Mouse (Mus musculus) kidney, postnatal 0 days (tissue): Measurements from ENCODE around the gene Ifit3b. TPM values are rescaled to one million over a fixed set of nuclear protein-coding genes. Genes with fewer than 3 reads are reported as not detected.
"Not testable (repeated sequence)": the region's sequence is repeated elsewhere in the genome, so short reads cannot be mapped to it uniquely, and the experiment has no call there.

ENCODE experiments used
- ATAC-seq: fragments of 200-750 bp; cut with Nextera tagmentation; replicated peaks from 2 replicates; pipeline ENCODE4 v1.8.0; 2017; ENCODE audit warnings: low read depth, moderate number of reproducible peaks, moderate TSS enrichment, moderate library complexity; ENCODE audit not compliant: low FRiP score
- DNase-seq: peaks from one replicate; pipeline ENCODE4 v3.0.0-alpha.2; 2016; ENCODE audit warnings: low spot score
- H3K27ac ChIP-seq: fragments of 300-500 bp; sonication (generic); 2 replicates; pipeline ENCODE4 v1.5.1; 2014; ENCODE audit warnings: mild to moderate bottlenecking
- H3K27me3 ChIP-seq: fragments of 300-500 bp; sonication (generic); 2 replicates; pipeline ENCODE4 v1.6.1; 2014; ENCODE audit warnings: low read length, mixed read lengths; ENCODE audit not compliant: insufficient read depth
- H3K36me3 ChIP-seq: fragments of 300-500 bp; sonication (generic); 2 replicates; pipeline ENCODE4 v1.6.1; 2014; ENCODE audit warnings: low read length, mixed read lengths; ENCODE audit not compliant: insufficient read depth
- H3K4me1 ChIP-seq: fragments of 300-500 bp; sonication (generic); replicated peaks from 2 replicates; pipeline ENCODE4 v1.6.1; 2014; ENCODE audit warnings: antibody characterized with exemption, low read length, mixed read lengths; ENCODE audit not compliant: insufficient read depth
- H3K4me2 ChIP-seq: fragments of 300-500 bp; sonication (generic); 2 replicates; pipeline ENCODE4 v1.6.1; 2014; ENCODE audit warnings: mild to moderate bottlenecking, low read length, moderate library complexity, mixed read lengths
- H3K4me3 ChIP-seq: fragments of 300-500 bp; sonication (generic); replicated peaks from 2 replicates; pipeline ENCODE4 v1.5.1; 2014; ENCODE audit warnings: low read depth, low read length
- H3K9ac ChIP-seq: fragments of 300-500 bp; sonication (generic); 2 replicates; pipeline ENCODE4 v1.6.1; 2014; ENCODE audit warnings: low read depth, low read length
- H3K9me3 ChIP-seq: fragments of 300-500 bp; sonication (generic); replicated peaks from 2 replicates; pipeline ENCODE4 v1.6.1; 2016; ENCODE audit warnings: low read length, inconsistent platforms, mixed read lengths
- CTCF ChIP-seq: IDR thresholded peaks from 2 replicates; pipeline ENCODE4 v1.5.1; 2016; ENCODE audit warnings: antibody characterized with exemption, low read depth, mild to moderate bottlenecking, moderate library complexity
- WGBS: fragments of 180-500 bp; shearing (Covaris S2); extraction: QIAGEN DNeasy Blood & Tissue Kit; methylation state at CpG from one replicate; pipeline ENCODE4 v1.1.7; 2014; 5-methylcytosine and 5-hydroxymethylcytosine counted together
- polyA plus RNA-seq: library from polyadenylated mRNA; unstranded; fragments of >200 nt; fragmentation: Nextera tagmentation; extraction: Ambion mirVana; gene quantifications from 2 replicates; pipeline ENCODE4 v1.2.1, GENCODE M21; 2015

Ifit3b gene
- polyA plus RNA-seq, 1 experiment from 2014 or later = 5.1 TPM

GRCm38 (mm10) chr19:34631487-34631886 is 23.7 kb downstream of the Ifit3b start:
- H3K27me3 ChIP-seq = no peaks in the 10 kb centered on the region
- no peak overlapping the region for H3K4me2 ChIP-seq
- DNase-seq = no peak
- no peak overlapping the region for H3K4me3 ChIP-seq
- H3K9me3 ChIP-seq = no peaks in the 10 kb centered on the region
- H3K4me1 ChIP-seq = no peaks in the 10 kb centered on the region
- H3K9ac ChIP-seq = no peak overlapping the region
- TF ChIP-seq CTCF = no peak
- H3K36me3 ChIP-seq = no peaks in the 10 kb centered on the region
- no peak overlapping the region for H3K27ac ChIP-seq
- no peak for ATAC-seq

- Histone ChIP-seq H3K4me2 (no peak overlapping the region), H3K9me3 (no peaks in the 10 kb centered on the region), H3K27me3 (no peaks in the 10 kb centered on the region), H3K4me3 (no peak overlapping the region), H3K27ac (no peak overlapping the region), H3K4me1 (no peaks in the 10 kb centered on the region), H3K36me3 (no peaks in the 10 kb centered on the region), H3K9ac (no peak overlapping the region)
- WGBS = 47% methylated on average over 2 of the region's 2 CpGs
- no peak for TF ChIP-seq CTCF
- ATAC-seq = no peak
- peak; percentile 32 for DNase-seq
These were observed 25.7 kb downstream of the Ifit3b start for GRCm38 (mm10) chr19:34633484-34633883.

- DNase-seq = peak; percentile 90
- H3K36me3 ChIP-seq = no peaks in the 10 kb centered on the region
- no peaks in the 10 kb centered on the region for H3K27me3 ChIP-seq
- H3K4me3 ChIP-seq = no peak overlapping the region
- ATAC-seq = peak; percentile 82
- no peak overlapping the region for H3K9ac ChIP-seq
- no peak overlapping the region for H3K4me2 ChIP-seq
- no peaks in the 10 kb centered on the region for H3K9me3 ChIP-seq
- TF ChIP-seq CTCF = peak; percentile 92
- no peak overlapping the region for H3K27ac ChIP-seq
- 9% methylated on average over 3 of the region's 3 CpGs for WGBS
- 0 out of 2 replicates have a peak, but pooled peaks cover 4% of the 10 kb centered on the region for H3K4me1 ChIP-seq
These were observed 29.3 kb downstream of the Ifit3b start for GRCm38 (mm10) chr19:34636933-34637557.

- peak within 1 kb of the TSS; percentile 29 for H3K4me3 ChIP-seq
- ATAC-seq = no peak; the same call in 1 of the 2 replicates
These were observed 32.9 kb downstream of the Ifit3b start, which contains the start of the genes Ifit1bl2 and Ifit1 for GRCm38 (mm10) chr19:34640623-34641022. TSS of gene Ifit1bl2 (minus strand) at chr19:34640743. TSS of gene Ifit1 (plus strand) at chr19:34640871.

GRCm38 (mm10) chr19:34642616-34643015 is 34.8 kb downstream of the Ifit3b start:
- no peak overlapping the region for H3K27ac ChIP-seq
- DNase-seq (no peak), ATAC-seq (no peak)
- H3K36me3 ChIP-seq = no peaks in the 10 kb centered on the region
- no peak overlapping the region for H3K4me2 ChIP-seq
- H3K4me3 ChIP-seq = no peak overlapping the region
- TF ChIP-seq CTCF = no peak
- no peak overlapping the region for H3K9ac ChIP-seq
- no peaks in the 10 kb centered on the region for H3K27me3 ChIP-seq
- no peaks in the 10 kb centered on the region for H3K9me3 ChIP-seq
- WGBS = 72% methylated on average over 5 of the region's 5 CpGs
- H3K4me1 ChIP-seq = 0 out of 2 replicates have a peak, but pooled peaks cover 4% of the 10 kb centered on the region

More at GRCm38 (mm10) chr19:34640623-34641022, 32.9 kb downstream of the Ifit3b start, which contains the start of the genes Ifit1bl2 and Ifit1:
- no peaks in the 10 kb centered on the region for H3K36me3 ChIP-seq
- no peak for TF ChIP-seq CTCF
- no peak within 1 kb of the TSS for H3K27ac ChIP-seq
- H3K4me1 ChIP-seq = 0 out of 2 replicates have a peak, but pooled peaks cover 4% of the 10 kb centered on the region
- no peaks in the 10 kb centered on the region for H3K9me3 ChIP-seq
- peak within 1 kb of the TSS; percentile 51 for H3K4me2 ChIP-seq
- H3K9ac ChIP-seq = peak within 1 kb of the TSS; percentile 52
- 16% methylated on average over 4 of the region's 4 CpGs for WGBS
- H3K27me3 ChIP-seq = no peaks in the 10 kb centered on the region
- peak; percentile 74 for DNase-seq

GRCm38 (mm10) chr19:34647630-34648029 is 39.9 kb downstream of the Ifit3b start:
- H3K4me3 ChIP-seq, ATAC-seq, H3K4me2 ChIP-seq, H3K27ac ChIP-seq, H3K27me3 ChIP-seq, H3K36me3 ChIP-seq, H3K4me1 ChIP-seq, H3K9me3 ChIP-seq, DNase-seq, H3K9ac ChIP-seq: not testable (repeated sequence)
- 75% methylated on average over 6 of the region's 8 CpGs for WGBS

- WGBS = 90% methylated on average over 3 of the region's 3 CpGs
- ATAC-seq = no peak
- Histone ChIP-seq H3K9ac (no peak overlapping the region), H3K4me3 (no peak overlapping the region), H3K27ac (no peak overlapping the region), H3K9me3 (no peaks in the 10 kb centered on the region), H3K4me2 (no peak overlapping the region), H3K4me1 (no peaks in the 10 kb centered on the region), H3K36me3 (no peaks in the 10 kb centered on the region), H3K27me3 (no peaks in the 10 kb centered on the region)
- no peak for DNase-seq
- no peak for TF ChIP-seq CTCF
These were observed 42.5 kb downstream of the Ifit3b start for GRCm38 (mm10) chr19:34650276-34650675.
